Mouse (Mus musculus) adrenal gland, postnatal 25 days (tissue): ENCODE results near the gene Grin3b. TPM values are rescaled to one million over a fixed set of nuclear protein-coding genes. Genes with fewer than 3 reads are reported as not detected.
A peak's percentile ranks its signal among the peaks of the same experiment; 100 is the strongest.

Source experiments
- DNase-seq: peaks from one replicate; pipeline ENCODE4 v3.0.0; 2021; ENCODE audit warnings: mixed read lengths
- total RNA-seq: library from RNA; stranded (reverse); gene quantifications from 2 replicates; pipeline ENCODE4 v1.2.3, GENCODE M21; 2021

Gene Grin3b
- total RNA-seq, 1 experiment from 2014 or later = 0.12 TPM

GRCm38 (mm10) chr10:79988506-79989271 lies 18.2 kb downstream of the Grin3b start, which contains the start of gene Cnn2:
TSS of gene Cnn2 (plus strand) at chr10:79988584.
- peak; percentile 66 for DNase-seq

GRCm38 (mm10) chr10:79989272-79989786 lies 18.8 kb downstream of the Grin3b start:
- DNase-seq = no peak

- DNase-seq = no peak
Observed at GRCm38 (mm10) chr10:79989870-79990269, 19.4 kb downstream of the Grin3b start.

- no peak for DNase-seq
Observed at GRCm38 (mm10) chr10:79991099-79991498, 20.6 kb downstream of the Grin3b start.

GRCm38 (mm10) chr10:79991548-79991947 lies 21.0 kb downstream of the Grin3b start:
- no peak for DNase-seq

- no peak for DNase-seq
Observed at GRCm38 (mm10) chr10:79994397-79995115, 24.0 kb downstream of the Grin3b start.

GRCm38 (mm10) chr10:79995636-79996035 lies 25.1 kb downstream of the Grin3b start:
- DNase-seq = no peak

GRCm38 (mm10) chr10:79996272-79997033 lies 25.9 kb downstream of the Grin3b start, which contains the start of gene Abca7:
TSS of gene Abca7 (plus strand) at chr10:79996494.
- DNase-seq = peak; percentile 97

GRCm38 (mm10) chr10:79997034-79997760 lies 26.7 kb downstream of the Grin3b start:
- peak; percentile 74 for DNase-seq

- no peak for DNase-seq
Observed at GRCm38 (mm10) chr10:79997819-79998218, 27.3 kb downstream of the Grin3b start.

GRCm38 (mm10) chr10:80001945-80002344 lies 31.4 kb downstream of the Grin3b start:
- DNase-seq = no peak

- DNase-seq = no peak
Observed at GRCm38 (mm10) chr10:80002829-80003228, 32.3 kb downstream of the Grin3b start.

GRCm38 (mm10) chr10:80003374-80004232 lies 33.1 kb downstream of the Grin3b start:
- DNase-seq = no peak

- peak; percentile 60 for DNase-seq
Observed at GRCm38 (mm10) chr10:80004233-80004705, 33.8 kb downstream of the Grin3b start.

GRCm38 (mm10) chr10:80011740-80012139 lies 41.2 kb downstream of the Grin3b start:
- no peak for DNase-seq

- no peak for DNase-seq
Observed at GRCm38 (mm10) chr10:80013609-80014008, 43.1 kb downstream of the Grin3b start.

- DNase-seq = no peak
Observed at GRCm38 (mm10) chr10:80014484-80015290, 44.2 kb downstream of the Grin3b start.

GRCm38 (mm10) chr10:80015583-80015982 lies 45.1 kb downstream of the Grin3b start:
- DNase-seq = no peak

- no peak for DNase-seq
Observed at GRCm38 (mm10) chr10:80016511-80016910, 46.0 kb downstream of the Grin3b start, which contains the start of gene Arhgap45. TSS of gene Arhgap45 (plus strand) at chr10:80016653.

GRCm38 (mm10) chr10:80016931-80017330 lies 46.4 kb downstream of the Grin3b start:
- DNase-seq = no peak
